Mouse (Mus musculus) thymus, postnatal 4 days (tissue): ENCODE results near the gene Tmed5.
"Not testable (repeated sequence)": the region's sequence is repeated elsewhere in the genome, so short reads cannot be mapped to it uniquely, and the experiment has no call there.

Experiments
- DNase-seq: peaks from one replicate; pipeline ENCODE4 v3.0.0; 2021

Tmed5 gene

DNA sequence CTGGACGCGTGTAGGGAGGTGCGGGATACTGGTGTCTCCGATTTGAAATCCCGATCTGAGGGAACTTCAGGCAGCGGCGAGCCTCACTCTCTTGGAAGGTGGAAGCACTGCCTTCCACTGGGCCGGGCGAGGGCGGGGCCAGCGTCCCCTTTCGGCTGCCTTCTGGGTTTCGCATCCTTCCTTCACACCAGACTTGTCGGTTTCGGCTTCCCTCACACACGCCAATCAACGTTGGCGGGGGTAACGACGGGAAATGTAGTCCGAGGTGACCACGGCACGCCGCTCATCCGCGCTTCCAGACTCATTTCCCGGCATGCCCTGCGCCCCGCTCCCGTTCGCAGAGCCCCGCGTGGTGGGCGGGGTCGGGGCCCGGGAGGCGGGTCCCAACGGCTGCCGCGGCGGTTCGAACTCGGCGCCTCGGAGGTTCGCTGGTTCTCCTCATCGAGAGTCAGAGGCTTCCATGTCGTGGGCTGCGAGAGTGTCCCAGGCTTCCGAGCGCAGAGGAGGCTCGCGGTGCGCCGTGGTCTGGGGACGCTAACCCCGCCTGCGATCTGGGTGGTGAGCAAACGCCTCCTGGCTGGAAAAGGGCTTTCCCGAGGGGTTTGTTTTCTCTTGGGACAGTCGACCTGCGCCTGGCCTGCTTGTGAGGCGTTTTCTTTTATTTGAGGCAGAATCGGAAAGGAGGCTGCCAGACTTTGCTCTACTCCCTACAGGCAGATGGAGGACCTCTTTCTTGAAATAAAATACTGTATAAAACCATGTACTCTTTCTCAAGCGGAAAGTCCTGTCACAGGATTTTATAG, at the start of gene Tmed5, which contains the start of gene Ccdc18:
Gene Tmed5 (minus strand): TSS at position 180 of the 803 bp plus-strand sequence.
Gene Ccdc18 (plus strand): TSS at position 435 of the 803 bp plus-strand sequence.
- peak; percentile 99 for DNase-seq

GRCm38 (mm10) chr5:108163695-108164094, 31.3 kb upstream of the Tmed5 start:
- DNase-seq, result peak; percentile 84

DNA sequence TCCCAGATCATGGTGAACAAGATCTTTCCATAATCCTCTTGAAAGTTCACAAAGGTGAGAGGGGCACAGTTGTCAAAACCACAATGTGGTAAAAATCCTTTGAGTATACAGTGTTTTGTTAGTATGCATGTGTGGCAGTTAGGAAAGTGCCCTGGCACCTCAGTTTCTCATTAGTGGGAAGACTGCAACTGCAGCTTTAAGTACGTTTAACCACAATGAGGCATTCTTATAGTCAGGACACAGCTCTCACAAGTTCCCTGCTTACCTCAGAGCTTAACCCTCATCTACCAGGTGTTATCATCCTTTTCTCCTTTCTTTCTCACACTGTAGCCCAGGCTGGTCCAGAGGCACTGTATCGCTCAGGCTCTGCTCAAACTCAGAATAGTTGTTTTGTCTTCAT, 28.4 kb upstream of the Tmed5 start:
- DNase-seq, result no peak

GRCm38 (mm10) chr5:108152592-108152991, 20.2 kb upstream of the Tmed5 start:
- no peak for DNase-seq

GRCm38 (mm10) chr5:108131849-108132440, 475 bp downstream of the Tmed5 start:
- no peak for DNase-seq

GRCm38 (mm10) chr5:108120221-108120900, 12.1 kb downstream of the Tmed5 start:
- no peak for DNase-seq

DNA sequence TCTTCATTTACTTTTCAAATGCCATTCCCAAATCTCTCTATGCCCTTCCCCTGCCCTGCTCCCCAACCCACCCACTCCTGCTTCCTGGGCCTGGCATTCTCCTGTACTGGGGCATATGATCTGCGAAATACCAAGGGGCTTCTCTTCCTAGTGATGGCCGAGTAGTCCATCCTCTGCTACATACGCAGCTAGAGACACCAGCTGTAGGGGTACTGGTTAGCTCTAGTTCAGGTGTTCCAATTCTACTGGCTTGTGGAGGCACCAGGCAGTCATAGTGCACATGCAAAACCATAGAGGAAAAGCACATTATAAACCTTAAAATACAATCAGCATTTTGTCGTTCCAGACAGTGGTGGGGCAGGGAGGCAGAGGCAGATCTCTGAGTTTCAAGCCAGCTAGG, 14.7 kb downstream of the Tmed5 start:
- no peak for DNase-seq

DNA sequence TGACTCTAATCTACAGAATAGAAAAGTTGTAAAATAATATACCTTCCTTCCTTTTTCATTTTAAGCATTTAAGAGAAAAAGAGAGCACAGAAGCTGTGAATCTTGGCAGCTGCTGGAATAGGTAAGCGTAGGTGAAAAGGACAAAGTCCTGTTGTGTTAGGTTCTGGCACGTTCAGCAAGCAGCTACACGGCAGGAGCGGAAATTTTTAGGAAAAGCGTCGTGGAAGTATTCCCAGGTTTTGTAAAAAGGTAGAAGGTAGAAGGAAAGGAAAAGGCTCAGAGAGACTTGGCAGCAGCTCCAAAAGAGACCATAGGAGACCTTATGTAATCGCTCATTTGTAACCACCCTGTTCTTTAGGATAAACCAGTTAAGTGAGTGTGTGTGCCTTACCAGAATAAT, 23.1 kb downstream of the Tmed5 start:
- DNase-seq, result no peak

DNA sequence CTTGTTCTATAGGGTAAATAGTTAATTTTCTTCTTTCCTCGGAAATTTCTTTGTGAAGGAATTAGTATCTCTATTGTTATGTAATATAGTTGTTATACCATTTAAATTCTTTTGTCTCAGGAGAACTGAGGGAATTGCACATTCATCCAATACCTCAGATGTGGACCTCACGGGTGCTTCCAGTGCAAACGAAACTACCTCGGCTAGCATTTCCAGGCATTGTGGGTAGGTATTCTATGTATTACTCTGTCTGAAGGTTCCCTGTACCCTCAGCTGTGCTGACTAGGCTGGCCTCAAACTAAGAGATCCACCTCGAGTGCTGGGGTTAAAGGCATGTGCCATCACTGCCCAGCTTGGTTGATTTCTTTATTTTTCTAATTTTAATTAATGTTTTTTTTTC, 28.1 kb downstream of the Tmed5 start:
- DNase-seq, result no peak

- DNase-seq, result no peak
Measured at GRCm38 (mm10) chr5:108100196-108100595, 32.2 kb downstream of the Tmed5 start.

GRCm38 (mm10) chr5:108097676-108098075, 34.7 kb downstream of the Tmed5 start:
- no peak for DNase-seq

DNA sequence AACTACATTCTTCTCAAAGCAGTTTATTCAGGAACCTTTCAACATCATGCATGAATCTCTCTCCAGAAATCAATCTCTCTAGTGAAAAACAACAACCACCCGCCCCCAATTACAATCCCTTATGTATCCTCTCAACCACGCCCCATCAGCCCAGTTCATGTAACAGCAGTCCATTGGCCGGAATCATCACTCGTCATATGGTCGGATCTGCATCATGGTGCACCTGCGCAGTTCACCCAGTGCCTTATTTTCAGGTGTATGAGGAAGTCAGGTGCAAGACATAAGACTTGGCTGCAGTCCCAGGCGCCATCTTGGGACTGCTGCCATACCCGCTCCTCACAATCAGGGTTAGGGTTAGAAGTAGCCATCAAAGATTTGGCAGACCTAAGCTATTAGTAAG, 39.7 kb downstream of the Tmed5 start:
- DNase-seq, result not testable (repeated sequence)

DNA sequence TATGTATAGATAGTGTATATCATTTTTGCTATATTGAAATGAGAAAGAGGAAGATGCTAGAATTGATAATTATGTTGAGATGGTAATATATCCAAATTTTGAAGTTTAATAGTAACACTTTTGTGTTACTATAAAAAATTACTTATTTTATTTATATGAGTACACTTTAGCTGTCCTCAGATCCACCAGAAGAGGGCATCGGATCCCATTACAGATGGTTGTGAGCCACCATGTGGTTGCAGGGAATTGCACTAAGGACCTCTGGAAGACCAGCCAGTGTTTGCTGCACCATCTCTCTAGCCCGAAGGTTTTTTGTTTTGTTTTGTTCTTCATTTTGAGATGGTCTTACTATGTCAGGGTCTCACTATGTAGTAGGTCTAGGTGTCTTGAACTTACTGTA, 47.0 kb downstream of the Tmed5 start:
- peak; percentile 32 for DNase-seq

DNA sequence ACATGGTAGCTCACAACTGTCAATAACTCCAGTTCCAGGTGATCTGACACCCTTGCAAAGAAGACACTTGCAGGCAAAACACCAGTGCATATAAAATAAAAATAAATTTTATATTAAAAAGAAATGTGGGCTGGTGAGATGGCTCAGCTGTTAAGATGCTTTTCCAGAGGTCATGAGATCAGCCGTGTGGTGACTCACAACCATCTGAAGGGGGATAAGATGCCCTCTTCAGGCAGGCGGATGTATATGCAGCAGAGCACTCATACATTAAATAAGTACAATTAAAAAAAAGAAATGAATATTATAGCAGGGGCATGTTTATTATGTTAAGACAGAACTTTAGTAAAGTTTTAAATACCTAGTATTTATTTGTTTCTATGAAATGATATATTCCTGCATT, 50.0 kb downstream of the Tmed5 start:
- DNase-seq, result peak; percentile 44

DNA sequence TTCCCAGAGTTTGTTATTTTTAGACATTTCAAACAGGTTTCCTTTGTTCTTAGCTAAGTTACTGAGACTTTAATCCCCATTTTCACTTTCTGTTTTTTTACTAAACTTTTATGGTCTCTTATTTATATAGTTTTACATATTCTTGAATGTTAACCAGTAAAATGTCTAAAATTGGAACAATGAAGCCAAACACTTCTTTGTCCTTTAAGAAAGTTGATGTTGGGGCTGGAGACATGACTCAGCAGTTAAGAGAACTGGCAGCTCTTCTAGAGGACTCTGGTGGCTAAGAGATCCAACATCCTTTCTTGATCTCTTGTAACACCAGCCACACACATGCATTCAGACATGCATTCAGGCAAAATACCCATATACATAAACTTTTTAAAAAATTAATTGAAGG, 52.8 kb downstream of the Tmed5 start:
- no peak for DNase-seq

DNA sequence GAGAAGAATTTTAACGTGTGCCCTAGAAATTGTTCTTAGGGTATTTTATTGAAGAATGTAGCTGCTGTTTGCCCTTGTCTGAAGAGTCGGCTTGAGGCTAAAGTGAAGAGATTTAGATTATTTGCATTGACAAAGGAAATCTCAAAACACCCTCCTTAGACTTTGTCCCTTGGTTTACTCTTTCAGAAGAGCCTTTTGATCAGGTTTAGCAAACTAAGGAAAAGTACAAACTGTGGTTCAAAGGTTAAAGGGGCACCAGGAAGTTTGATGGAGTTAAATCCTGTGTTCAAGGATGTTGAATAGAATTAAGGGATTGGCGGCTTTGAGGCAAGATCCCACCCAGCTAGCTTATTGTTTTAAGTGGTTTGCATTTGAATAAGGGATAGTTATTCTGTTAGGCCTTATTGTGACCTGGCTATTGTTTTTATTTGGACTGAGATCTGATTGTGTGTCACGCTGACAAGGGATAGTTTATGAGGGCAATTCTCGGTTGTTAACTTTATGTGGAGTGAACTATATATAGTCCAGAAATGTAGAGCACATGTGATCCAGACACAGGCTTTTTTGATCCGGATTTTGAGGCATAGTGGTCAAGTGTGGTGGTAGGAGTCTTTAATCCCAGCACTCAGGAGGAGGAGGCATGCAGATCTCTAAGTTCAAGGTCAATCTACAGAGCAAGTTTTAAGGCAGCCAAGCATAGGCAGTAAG, 55.4 kb downstream of the Tmed5 start:
- no peak for DNase-seq

GRCm38 (mm10) chr5:108076241-108076640, 56.2 kb downstream of the Tmed5 start:
- no peak for DNase-seq

DNA sequence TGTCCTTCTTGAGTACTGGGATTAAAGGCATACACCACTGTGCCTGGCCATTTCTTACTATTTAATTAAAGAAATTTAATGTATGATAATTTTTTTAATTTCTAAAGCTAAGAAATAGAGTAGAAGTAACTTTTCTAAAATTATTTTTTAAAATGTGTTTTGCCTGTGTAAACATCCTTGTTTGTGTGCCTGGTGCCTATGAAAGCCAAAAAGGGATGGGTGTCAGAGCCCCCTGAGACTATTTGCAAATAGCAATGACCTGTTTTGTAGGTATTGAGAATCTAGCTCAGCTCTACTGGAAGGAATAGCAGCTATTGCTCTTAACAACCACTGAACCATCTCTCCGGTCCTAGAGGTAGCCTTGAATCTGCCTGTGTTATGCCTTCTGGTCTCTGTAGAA, 60.1 kb downstream of the Tmed5 start:
- no peak for DNase-seq

DNA sequence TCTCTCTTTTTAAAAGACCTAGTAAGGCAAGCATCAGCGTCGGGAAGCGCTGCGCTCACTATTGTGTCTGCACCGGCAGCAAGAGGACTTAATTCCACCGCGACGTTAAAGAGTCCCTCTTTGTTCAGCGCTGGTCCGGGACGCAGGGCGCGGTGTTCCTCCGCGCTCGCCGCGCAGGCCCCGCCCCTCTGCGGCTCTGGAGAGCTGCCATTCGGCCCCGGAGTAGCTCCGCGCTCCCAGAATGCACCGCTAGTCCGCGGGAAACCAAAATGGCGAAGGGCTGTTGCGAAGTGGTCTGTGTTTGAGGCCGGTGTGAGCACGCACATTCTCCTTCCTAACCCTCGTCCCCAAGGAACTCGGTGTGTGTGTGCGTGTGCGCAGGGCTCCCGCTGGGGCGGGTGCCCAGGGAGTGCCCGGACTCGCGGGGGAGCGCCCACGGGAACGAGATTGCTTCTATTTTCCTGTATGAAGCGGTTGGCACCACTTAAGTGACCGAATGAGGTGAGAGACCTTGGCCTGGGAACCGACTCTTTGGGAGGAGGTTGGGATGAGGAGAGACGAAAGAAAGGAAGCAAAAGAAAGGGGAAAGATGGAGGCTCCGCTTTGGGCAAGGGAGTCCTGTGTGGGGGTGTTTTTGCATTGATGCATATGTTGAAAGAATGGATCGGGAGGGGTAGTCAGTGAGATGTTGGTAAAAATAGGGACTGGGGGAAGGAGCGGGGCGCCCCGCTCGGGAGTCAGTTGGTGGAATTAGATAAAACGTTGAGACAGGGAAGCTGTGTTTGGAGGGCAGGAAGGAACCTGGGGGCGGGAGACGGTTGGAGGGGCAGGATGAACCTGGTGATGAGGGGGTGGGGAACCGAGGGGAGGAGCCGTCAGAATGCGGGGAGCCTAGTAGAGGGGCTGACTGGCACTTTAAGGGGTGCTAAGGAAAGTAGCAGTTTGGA, 66.7 kb downstream of the Tmed5 start, which contains the start of gene Mtf2:
Gene Mtf2 (plus strand): TSS at position 210 of the 947 bp plus-strand sequence.
- peak; percentile 97 for DNase-seq

DNA sequence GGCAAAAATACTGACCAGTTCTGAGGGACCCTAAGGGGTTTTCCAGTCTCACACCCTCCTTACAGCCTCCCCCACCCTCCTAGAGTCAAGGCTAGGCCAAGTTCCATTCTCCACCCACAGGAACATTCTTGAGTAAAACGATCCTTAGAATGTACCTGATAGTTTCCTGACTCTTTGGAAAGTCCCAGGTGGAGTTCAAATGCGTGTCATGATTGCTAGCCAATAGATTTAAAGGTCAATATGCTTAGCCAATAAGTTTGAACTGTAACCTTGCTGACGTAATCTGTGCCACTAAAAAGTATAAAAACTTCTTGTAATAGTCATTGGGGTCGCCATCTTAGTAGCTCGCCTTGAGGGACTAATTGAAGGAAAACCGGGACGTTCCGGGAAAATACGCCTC, 72.0 kb downstream of the Tmed5 start:
- DNase-seq, result no peak
